Mouse (Mus musculus): Measurements from ENCODE around the gene Fuz.

Gene Fuz

GRCm38 (mm10) chr7:44888256-44889105, 7.4 kb upstream of the Fuz start:
- no peak for DNase-seq (ENCODE audit: low read depth, low spot score)

- no peak for DNase-seq (ENCODE audit: low read depth, low spot score)
Measured at GRCm38 (mm10) chr7:44890180-44890579, 5.7 kb upstream of the Fuz start.

- no peak for DNase-seq (ENCODE audit: low read depth, low spot score)
Measured at GRCm38 (mm10) chr7:44890737-44891136, 5.1 kb upstream of the Fuz start.

GRCm38 (mm10) chr7:44891611-44892010, 4.3 kb upstream of the Fuz start:
- no peak for DNase-seq (ENCODE audit: low read depth, low spot score)

- peak; percentile 93 for DNase-seq (ENCODE audit: low read depth, low spot score)
Measured at GRCm38 (mm10) chr7:44892276-44892921, 3.5 kb upstream of the Fuz start, which contains the start of gene Med25. Gene Med25, minus strand, starts transcription at chr7:44892712.

- no peak for DNase-seq (ENCODE audit: low read depth, low spot score)
Measured at GRCm38 (mm10) chr7:44893197-44893596, 2.7 kb upstream of the Fuz start.

- no peak for DNase-seq (ENCODE audit: low read depth, low spot score)
Measured at GRCm38 (mm10) chr7:44894175-44894574, 1.7 kb upstream of the Fuz start.

GRCm38 (mm10) chr7:44895206-44895592, 680 bp upstream of the Fuz start:
- no peak for DNase-seq (ENCODE audit: low read depth, low spot score)

GRCm38 (mm10) chr7:44896499-44896898, 620 bp downstream of the Fuz start:
- no peak for DNase-seq (ENCODE audit: low read depth, low spot score)

GRCm38 (mm10) chr7:44898607-44899006, 2.7 kb downstream of the Fuz start:
- peak; percentile 41 for DNase-seq (ENCODE audit: low read depth, low spot score)

- no peak for DNase-seq (ENCODE audit: low read depth, low spot score)
Measured at GRCm38 (mm10) chr7:44900632-44901031, 4.8 kb downstream of the Fuz start.

GRCm38 (mm10) chr7:44901230-44901722, 5.4 kb downstream of the Fuz start:
- DNase-seq (ENCODE audit: low read depth, low spot score), result peak; percentile 87

- DNase-seq (ENCODE audit: low read depth, low spot score), result no peak
Measured at GRCm38 (mm10) chr7:44905430-44905829, 9.6 kb downstream of the Fuz start.

GRCm38 (mm10) chr7:44908706-44909476, 13.0 kb downstream of the Fuz start:
- no peak for DNase-seq (ENCODE audit: low read depth, low spot score)

GRCm38 (mm10) chr7:44914396-44914795, 18.5 kb downstream of the Fuz start:
- DNase-seq (ENCODE audit: low read depth, low spot score), result no peak

GRCm38 (mm10) chr7:44915314-44915713, 19.4 kb downstream of the Fuz start:
- DNase-seq (ENCODE audit: low read depth, low spot score), result no peak

GRCm38 (mm10) chr7:44916191-44916590, 20.3 kb downstream of the Fuz start:
- no peak for DNase-seq (ENCODE audit: low read depth, low spot score)

GRCm38 (mm10) chr7:44916881-44917280, 21.0 kb downstream of the Fuz start:
- no peak for DNase-seq (ENCODE audit: low read depth, low spot score)

GRCm38 (mm10) chr7:44918219-44918618, 22.3 kb downstream of the Fuz start:
- DNase-seq (ENCODE audit: low read depth, low spot score), result no peak

- no peak for DNase-seq (ENCODE audit: low read depth, low spot score)
Measured at GRCm38 (mm10) chr7:44919127-44919526, 23.2 kb downstream of the Fuz start.

GRCm38 (mm10) chr7:44922530-44922929, 26.7 kb downstream of the Fuz start:
- no peak for DNase-seq (ENCODE audit: low read depth, low spot score)

GRCm38 (mm10) chr7:44925468-44925867, 29.6 kb downstream of the Fuz start:
- DNase-seq (ENCODE audit: low read depth, low spot score), result peak; percentile 47

Measured in CD4-positive helper T cell, adult 2 months (primary cell).